Mouse (Mus musculus): ENCODE results near the gene Mgrn1. TPM values are rescaled to one million over a fixed set of nuclear protein-coding genes. Genes with fewer than 3 reads are reported as not detected.
A peak's percentile ranks its signal among the peaks of the same experiment; 100 is the strongest.

The Mgrn1 gene
- polyA plus RNA-seq, 1 experiment from 2014 or later = 102 TPM

- 34% methylated on average over 12 of the region's 12 CpGs for WGBS
- peaks cover 85% of the 10 kb centered on the region for H3K36me3 ChIP-seq
- no peaks in the 10 kb centered on the region for H3K27me3 ChIP-seq
- ATAC-seq (ENCODE audit: low FRiP score, low read depth) = peak; percentile 73
- no peaks in the 10 kb centered on the region for H3K9me3 ChIP-seq
- no peak overlapping the region for H3K4me2 ChIP-seq (replicated peaks)
- no peak overlapping the region for H3K9ac ChIP-seq
- H3K4me3 ChIP-seq = no peak overlapping the region
- peaks cover 10% of the 10 kb centered on the region; the same call in 1 of the 2 replicates for H3K4me1 ChIP-seq
- peak overlapping the region; percentile 56; the same call in 1 of the 2 replicates for H3K27ac ChIP-seq
Measured at GRCm38 (mm10) chr16:4913783-4914735, 28.0 kb downstream of the Mgrn1 start.

- H3K27me3 ChIP-seq = no peaks in the 10 kb centered on the region
- peaks cover 77% of the 10 kb centered on the region for H3K36me3 ChIP-seq
- no peak overlapping the region for H3K9ac ChIP-seq
- H3K4me1 ChIP-seq = peaks cover 10% of the 10 kb centered on the region; the same call in 1 of the 2 replicates
- WGBS = 89% methylated on average over 3 of the region's 3 CpGs
- no peaks in the 10 kb centered on the region for H3K9me3 ChIP-seq
- H3K4me2 ChIP-seq (replicated peaks) = no peak overlapping the region
- ATAC-seq (ENCODE audit: low FRiP score, low read depth) = no peak
- H3K4me3 ChIP-seq = no peak overlapping the region
- no peak overlapping the region for H3K27ac ChIP-seq
Measured at GRCm38 (mm10) chr16:4915931-4916330, 29.9 kb downstream of the Mgrn1 start.

DNA sequence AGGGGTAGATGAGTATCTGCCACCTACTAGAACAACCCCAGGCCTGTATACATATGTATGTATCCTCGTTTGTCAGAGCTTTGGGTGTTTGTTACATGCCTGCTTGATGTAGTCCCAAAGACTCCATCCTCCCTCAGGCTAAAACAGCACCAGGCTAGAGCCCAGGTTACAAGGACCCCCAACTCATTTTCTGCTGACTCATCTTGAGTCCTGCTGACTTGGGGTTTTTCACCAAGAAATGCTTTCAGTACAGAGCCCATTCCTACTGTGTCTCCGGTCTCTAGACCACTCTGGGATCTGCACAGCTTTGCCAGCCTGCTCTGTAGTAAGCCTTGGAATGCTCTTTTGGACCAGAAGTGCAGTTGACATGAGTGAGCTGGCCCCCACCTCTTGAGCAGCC is 30.6 kb downstream of the Mgrn1 start:
- ATAC-seq (ENCODE audit: low FRiP score, low read depth) = no peak

GRCm38 (mm10) chr16:4920556-4920955 is 34.5 kb downstream of the Mgrn1 start:
- no peaks in the 10 kb centered on the region for H3K4me1 ChIP-seq
- WGBS = 80% methylated on average over 4 of the region's 4 CpGs
- H3K36me3 ChIP-seq = peaks cover 78% of the 10 kb centered on the region
- H3K4me2 ChIP-seq (replicated peaks) = no peak overlapping the region
- H3K27me3 ChIP-seq = no peaks in the 10 kb centered on the region
- H3K4me3 ChIP-seq = no peak overlapping the region
- H3K9ac ChIP-seq = no peak overlapping the region
- ATAC-seq (ENCODE audit: low FRiP score, low read depth) = no peak
- H3K9me3 ChIP-seq = no peaks in the 10 kb centered on the region
- no peak overlapping the region for H3K27ac ChIP-seq

More for the DNA sequence above, 30.6 kb downstream of the Mgrn1 start:
- no peak overlapping the region for H3K4me3 ChIP-seq
- no peaks in the 10 kb centered on the region for H3K9me3 ChIP-seq
- no peaks in the 10 kb centered on the region for H3K27me3 ChIP-seq
- peaks cover 10% of the 10 kb centered on the region; the same call in 1 of the 2 replicates for H3K4me1 ChIP-seq
- H3K27ac ChIP-seq = no peak overlapping the region
- 91% methylated on average over 2 of the region's 2 CpGs for WGBS
- H3K36me3 ChIP-seq = peaks cover 73% of the 10 kb centered on the region
- no peak overlapping the region for H3K9ac ChIP-seq
- H3K4me2 ChIP-seq (replicated peaks) = no peak overlapping the region

GRCm38 (mm10) chr16:4922481-4922880 is 36.4 kb downstream of the Mgrn1 start:
- no peak overlapping the region for H3K27ac ChIP-seq
- 88% methylated on average over 6 of the region's 6 CpGs for WGBS
- no peaks in the 10 kb centered on the region for H3K9me3 ChIP-seq
- no peaks in the 10 kb centered on the region for H3K27me3 ChIP-seq
- no peak overlapping the region for H3K4me2 ChIP-seq (replicated peaks)
- no peak overlapping the region for H3K4me3 ChIP-seq
- peaks cover 79% of the 10 kb centered on the region for H3K36me3 ChIP-seq
- ATAC-seq (ENCODE audit: low FRiP score, low read depth) = no peak
- no peak overlapping the region for H3K9ac ChIP-seq
- no peaks in the 10 kb centered on the region for H3K4me1 ChIP-seq

DNA sequence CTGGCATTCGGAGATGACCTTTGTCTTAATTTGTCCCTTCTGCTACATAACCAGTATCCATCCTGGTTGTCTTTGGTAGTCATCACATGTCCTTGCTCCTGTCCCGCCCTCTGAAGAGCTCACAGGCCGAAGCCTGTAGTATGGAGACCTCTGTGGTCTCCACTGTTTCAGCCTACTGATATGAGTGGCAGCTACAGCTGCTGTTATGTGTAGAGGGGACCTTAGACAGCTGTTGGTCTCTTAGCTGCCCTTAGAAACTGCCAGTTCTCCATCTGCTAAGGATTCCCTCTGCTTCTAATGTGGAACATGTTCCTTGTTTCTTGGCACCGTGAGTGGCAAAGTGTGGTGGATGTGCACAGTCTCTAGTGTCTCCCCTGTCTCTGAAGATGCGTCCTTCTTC is 37.9 kb downstream of the Mgrn1 start:
- Histone ChIP-seq H3K4me1 (no peaks in the 10 kb centered on the region), H3K27me3 (no peaks in the 10 kb centered on the region), H3K27ac (no peak overlapping the region), H3K36me3 (peaks cover 87% of the 10 kb centered on the region), H3K9ac (no peak overlapping the region), H3K9me3 (no peaks in the 10 kb centered on the region), H3K4me2 (replicated peaks) (no peak overlapping the region), H3K4me3 (no peak overlapping the region)
- ATAC-seq (ENCODE audit: low FRiP score, low read depth) = 0 out of 2 replicates have a peak, but pooled peaks have one; percentile 24
- WGBS = 88% methylated on average over 5 of the region's 5 CpGs

- H3K36me3 ChIP-seq = peaks cover 99% of the 10 kb centered on the region
- no peak overlapping the region for H3K4me2 ChIP-seq (replicated peaks)
- no peaks in the 10 kb centered on the region for H3K27me3 ChIP-seq
- no peak overlapping the region for H3K4me3 ChIP-seq
- H3K9me3 ChIP-seq = no peaks in the 10 kb centered on the region
- ATAC-seq (ENCODE audit: low FRiP score, low read depth) = no peak
- no peak overlapping the region for H3K9ac ChIP-seq
- WGBS = 96% methylated on average over 7 of the region's 7 CpGs
- H3K27ac ChIP-seq = no peak overlapping the region
- H3K4me1 ChIP-seq = no peaks in the 10 kb centered on the region
Measured at GRCm38 (mm10) chr16:4927967-4928366, 41.9 kb downstream of the Mgrn1 start.

GRCm38 (mm10) chr16:4928474-4928873 is 42.4 kb downstream of the Mgrn1 start:
- Histone ChIP-seq H3K27ac (no peak overlapping the region), H3K36me3 (peaks cover 99% of the 10 kb centered on the region), H3K4me3 (no peak overlapping the region), H3K27me3 (no peaks in the 10 kb centered on the region), H3K4me2 (replicated peaks) (no peak overlapping the region), H3K4me1 (no peaks in the 10 kb centered on the region), H3K9me3 (no peaks in the 10 kb centered on the region), H3K9ac (no peak overlapping the region)
- 95% methylated on average over 2 of the region's 2 CpGs for WGBS
- no peak for ATAC-seq (ENCODE audit: low FRiP score, low read depth)

GRCm38 (mm10) chr16:4932429-4932828 is 46.4 kb downstream of the Mgrn1 start:
- no peak overlapping the region for H3K27ac ChIP-seq
- H3K9ac ChIP-seq = peak overlapping the region; percentile 19; the same call in 1 of the 2 replicates
- H3K4me3 ChIP-seq = no peak overlapping the region
- no peaks in the 10 kb centered on the region for H3K27me3 ChIP-seq
- no peak overlapping the region for H3K4me2 ChIP-seq (replicated peaks)
- H3K4me1 ChIP-seq = no peaks in the 10 kb centered on the region
- ATAC-seq (ENCODE audit: low FRiP score, low read depth) = no peak
- peaks cover 100% of the 10 kb centered on the region for H3K36me3 ChIP-seq
- no peaks in the 10 kb centered on the region for H3K9me3 ChIP-seq
- 86% methylated on average over 3 of the region's 3 CpGs for WGBS

DNA sequence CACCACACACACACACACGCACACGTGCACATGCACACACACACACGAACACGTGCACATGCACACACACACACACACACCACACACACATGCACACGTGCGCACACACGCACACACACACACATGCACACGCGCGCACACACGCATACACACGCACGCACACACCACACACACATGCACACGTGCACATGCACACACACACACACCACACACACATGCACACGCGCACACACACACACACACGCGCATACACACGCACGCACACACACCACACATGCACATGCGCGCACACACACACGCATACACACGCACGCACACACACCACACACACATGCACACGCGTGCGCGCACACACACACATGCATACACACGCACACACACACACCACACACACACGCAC is 49.4 kb downstream of the Mgrn1 start:
- no peak overlapping the region for H3K9ac ChIP-seq
- no peaks in the 10 kb centered on the region for H3K9me3 ChIP-seq
- H3K4me2 ChIP-seq (replicated peaks) = no peak overlapping the region
- 96% methylated on average over 31 of the region's 31 CpGs for WGBS
- peaks cover 84% of the 10 kb centered on the region for H3K36me3 ChIP-seq
- H3K4me1 ChIP-seq = peaks cover 14% of the 10 kb centered on the region
- no peak for ATAC-seq (ENCODE audit: low FRiP score, low read depth)
- no peak overlapping the region for H3K27ac ChIP-seq
- H3K27me3 ChIP-seq = no peaks in the 10 kb centered on the region
- no peak overlapping the region for H3K4me3 ChIP-seq

- Histone ChIP-seq H3K4me1 (peaks cover 16% of the 10 kb centered on the region), H3K9ac (no peak overlapping the region), H3K4me3 (no peak overlapping the region), H3K36me3 (peaks cover 84% of the 10 kb centered on the region), H3K27me3 (no peaks in the 10 kb centered on the region), H3K27ac (peak overlapping the region; percentile 67; the same call in 1 of the 2 replicates), H3K4me2 (replicated peaks) (no peak overlapping the region), H3K9me3 (no peaks in the 10 kb centered on the region)
- WGBS = 84% methylated on average over 10 of the region's 10 CpGs
- no peak for ATAC-seq (ENCODE audit: low FRiP score, low read depth)
Measured at GRCm38 (mm10) chr16:4935931-4936703, 50.1 kb downstream of the Mgrn1 start.

Data from limb, embryonic 13.5 days (tissue).